Mouse (Mus musculus): ENCODE measurements around the gene Atg16l1. TPM values are rescaled to one million over a fixed set of nuclear protein-coding genes. Genes with fewer than 3 reads are reported as not detected.

Atg16l1 gene
- polyA plus RNA-seq, 1 experiment from 2014 or later: 21.8 TPM

- H3K36me3 ChIP-seq: no peaks in the 10 kb centered on the region
- H3K9me3 ChIP-seq: no peaks in the 10 kb centered on the region
- no peak overlapping the region for H3K27ac ChIP-seq (replicated peaks)
- no peaks in the 10 kb centered on the region for H3K4me1 ChIP-seq
- H3K9ac ChIP-seq: no peak overlapping the region
- H3K4me3 ChIP-seq: no peak overlapping the region
- ATAC-seq (ENCODE audit: extremely low read depth, insufficient number of reproducible peaks, low FRiP score, low TSS enrichment): no peak
- 81% methylated on average over 7 of the region's 7 CpGs for WGBS
- H3K27me3 ChIP-seq (replicated peaks): 0 out of 2 replicates have a peak, but pooled peaks cover 4% of the 10 kb centered on the region
- no peak overlapping the region for H3K4me2 ChIP-seq
These were observed 25.4 kb upstream of the Atg16l1 start for GRCm38 (mm10) chr1:87730271-87730670.

GRCm38 (mm10) chr1:87733212-87733611, 22.5 kb upstream of the Atg16l1 start:
- no peak overlapping the region for H3K4me3 ChIP-seq
- WGBS: 73% methylated on average over 5 of the region's 5 CpGs
- no peak overlapping the region for H3K27ac ChIP-seq (replicated peaks)
- H3K36me3 ChIP-seq: no peaks in the 10 kb centered on the region
- no peaks in the 10 kb centered on the region for H3K4me1 ChIP-seq
- H3K27me3 ChIP-seq (replicated peaks): peaks cover 4% of the 10 kb centered on the region; the same call in 1 of the 2 replicates
- H3K4me2 ChIP-seq: no peak overlapping the region
- ATAC-seq (ENCODE audit: extremely low read depth, insufficient number of reproducible peaks, low FRiP score, low TSS enrichment): no peak
- H3K9ac ChIP-seq: no peak overlapping the region
- H3K9me3 ChIP-seq: no peaks in the 10 kb centered on the region

DNA sequence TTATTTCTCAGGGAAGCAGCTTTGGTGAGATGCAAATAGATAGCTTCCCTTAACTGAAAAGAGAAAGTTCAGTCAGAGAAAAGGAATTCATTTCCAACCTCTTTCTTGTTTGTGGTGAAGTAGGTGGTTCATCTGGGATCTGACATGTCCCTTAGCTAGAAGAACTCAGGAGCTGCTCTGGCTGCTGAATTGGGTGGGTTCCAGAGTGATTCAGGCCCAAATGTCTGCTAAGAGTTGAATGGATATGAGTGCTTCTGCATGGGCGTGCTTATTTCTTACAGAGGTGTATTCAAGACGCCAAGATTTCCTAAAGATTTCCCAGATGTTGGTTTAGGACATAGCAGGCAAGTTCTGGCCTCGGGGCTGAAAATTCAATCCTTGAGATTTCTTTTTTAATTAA, 21.5 kb upstream of the Atg16l1 start:
- Histone ChIP-seq H3K27me3 (replicated peaks) (peaks cover 4% of the 10 kb centered on the region; the same call in 1 of the 2 replicates), H3K9ac (no peak overlapping the region), H3K27ac (replicated peaks) (no peak overlapping the region), H3K4me1 (no peaks in the 10 kb centered on the region), H3K4me3 (no peak overlapping the region), H3K9me3 (no peaks in the 10 kb centered on the region), H3K4me2 (no peak overlapping the region), H3K36me3 (no peaks in the 10 kb centered on the region)
- no peak for ATAC-seq (ENCODE audit: extremely low read depth, insufficient number of reproducible peaks, low FRiP score, low TSS enrichment)
- WGBS: 68% methylated on average over 3 of the region's 3 CpGs

- H3K4me2 ChIP-seq: no peak overlapping the region
- WGBS: 42% methylated on average over 6 of the region's 6 CpGs
- H3K36me3 ChIP-seq: no peaks in the 10 kb centered on the region
- no peak overlapping the region for H3K9ac ChIP-seq
- H3K27ac ChIP-seq (replicated peaks): no peak overlapping the region
- no peak for ATAC-seq (ENCODE audit: extremely low read depth, insufficient number of reproducible peaks, low FRiP score, low TSS enrichment)
- H3K27me3 ChIP-seq (replicated peaks): no peaks in the 10 kb centered on the region; the same call in 1 of the 2 replicates
- no peaks in the 10 kb centered on the region for H3K9me3 ChIP-seq
- H3K4me1 ChIP-seq: peaks cover 6% of the 10 kb centered on the region; the same call in 1 of the 2 replicates
- no peak overlapping the region for H3K4me3 ChIP-seq
These were observed 14.9 kb upstream of the Atg16l1 start for GRCm38 (mm10) chr1:87740584-87741290.

GRCm38 (mm10) chr1:87749360-87749973, 6.2 kb upstream of the Atg16l1 start:
- no peak overlapping the region for H3K4me3 ChIP-seq
- no peak overlapping the region for H3K27ac ChIP-seq (replicated peaks)
- H3K4me1 ChIP-seq: no peaks in the 10 kb centered on the region
- H3K9me3 ChIP-seq: no peaks in the 10 kb centered on the region
- H3K9ac ChIP-seq: no peak overlapping the region
- ATAC-seq (ENCODE audit: extremely low read depth, insufficient number of reproducible peaks, low FRiP score, low TSS enrichment): no peak
- H3K27me3 ChIP-seq (replicated peaks): peaks cover 31% of the 10 kb centered on the region
- no peak overlapping the region for H3K4me2 ChIP-seq
- no peaks in the 10 kb centered on the region for H3K36me3 ChIP-seq

DNA sequence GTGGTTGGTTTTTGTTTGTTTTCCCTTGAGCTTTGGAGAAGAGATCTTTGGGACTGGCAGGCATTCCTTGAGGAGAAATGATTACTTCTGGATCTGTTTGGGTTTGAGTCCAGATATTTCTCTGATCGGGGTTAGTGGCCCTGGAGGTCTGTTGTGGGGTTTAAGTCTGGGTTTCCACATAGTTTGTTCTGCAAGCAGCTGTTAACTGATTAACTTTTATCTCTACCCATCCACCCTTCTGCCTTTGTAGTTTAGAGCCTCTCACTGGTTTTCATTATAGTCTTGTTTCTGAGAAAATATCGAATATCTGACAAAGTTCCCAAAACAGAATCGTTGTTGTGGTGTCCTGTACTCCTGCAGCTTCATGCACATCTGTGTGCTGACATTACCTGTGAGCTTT, 8.2 kb downstream of the Atg16l1 start:
- Histone ChIP-seq H3K4me1 (no peaks in the 10 kb centered on the region), H3K9ac (no peak overlapping the region), H3K4me3 (no peak overlapping the region), H3K36me3 (peaks cover 97% of the 10 kb centered on the region), H3K4me2 (no peak overlapping the region), H3K27me3 (replicated peaks) (no peaks in the 10 kb centered on the region), H3K27ac (replicated peaks) (no peak overlapping the region), H3K9me3 (no peaks in the 10 kb centered on the region)
- ATAC-seq (ENCODE audit: extremely low read depth, insufficient number of reproducible peaks, low FRiP score, low TSS enrichment): no peak
- 88% methylated on average over 3 of the region's 3 CpGs for WGBS

DNA sequence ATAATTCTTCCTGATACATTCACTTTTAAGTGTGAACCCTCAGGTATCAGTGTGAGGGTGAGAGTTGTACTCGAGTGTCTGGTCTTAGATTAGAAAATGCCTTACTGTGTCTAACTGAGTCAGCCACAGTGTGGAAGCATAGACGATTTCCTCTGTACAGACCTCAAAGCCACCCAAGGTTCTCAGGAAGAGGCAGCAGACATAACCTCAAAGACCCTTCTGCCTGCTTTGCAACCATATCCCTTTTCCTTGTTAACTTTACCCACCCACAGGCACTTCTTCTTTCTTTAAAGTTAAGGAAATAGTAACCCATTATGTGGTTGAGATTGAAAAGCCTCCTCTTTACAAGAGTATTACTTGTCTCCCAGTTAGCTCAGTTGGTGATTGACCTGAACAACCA, 10.1 kb downstream of the Atg16l1 start:
- no peak overlapping the region for H3K27ac ChIP-seq (replicated peaks)
- no peak overlapping the region for H3K4me3 ChIP-seq
- no peak overlapping the region for H3K9ac ChIP-seq
- H3K4me1 ChIP-seq: no peaks in the 10 kb centered on the region
- WGBS: 76% methylated on average over 2 of the region's 2 CpGs
- H3K36me3 ChIP-seq: peaks cover 99% of the 10 kb centered on the region
- H3K4me2 ChIP-seq: no peak overlapping the region
- no peak for ATAC-seq (ENCODE audit: extremely low read depth, insufficient number of reproducible peaks, low FRiP score, low TSS enrichment)
- no peaks in the 10 kb centered on the region for H3K9me3 ChIP-seq
- H3K27me3 ChIP-seq (replicated peaks): no peaks in the 10 kb centered on the region

DNA sequence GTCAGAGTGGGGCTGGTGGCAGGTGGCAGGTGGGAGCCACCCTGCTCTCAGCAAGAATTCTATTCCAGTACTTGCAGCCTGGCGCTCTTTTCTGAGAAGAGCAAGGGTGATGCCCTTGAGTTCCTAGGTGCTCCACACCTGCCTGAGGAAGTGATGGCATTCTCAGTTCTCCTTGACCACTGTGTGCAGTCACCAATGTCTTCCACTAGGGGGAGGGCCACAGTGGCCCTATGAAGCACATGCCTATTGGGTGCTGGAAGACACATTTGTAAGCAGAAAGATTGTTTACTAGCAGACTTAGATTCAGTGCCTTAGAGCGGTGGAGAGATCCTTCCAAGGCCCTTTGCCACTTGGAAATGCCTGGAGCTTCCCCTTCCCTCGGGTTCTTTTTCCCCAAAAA, 10.6 kb downstream of the Atg16l1 start:
- Histone ChIP-seq H3K4me1 (no peaks in the 10 kb centered on the region), H3K4me3 (no peak overlapping the region), H3K9ac (no peak overlapping the region), H3K27me3 (replicated peaks) (no peaks in the 10 kb centered on the region), H3K4me2 (no peak overlapping the region), H3K9me3 (no peaks in the 10 kb centered on the region), H3K27ac (replicated peaks) (no peak overlapping the region), H3K36me3 (peaks cover 99% of the 10 kb centered on the region)
- WGBS: 79% methylated on average over 3 of the region's 3 CpGs
- ATAC-seq (ENCODE audit: extremely low read depth, insufficient number of reproducible peaks, low FRiP score, low TSS enrichment): no peak

GRCm38 (mm10) chr1:87769263-87769662, 13.6 kb downstream of the Atg16l1 start:
- Histone ChIP-seq H3K4me2 (no peak overlapping the region), H3K9ac (no peak overlapping the region), H3K4me1 (no peaks in the 10 kb centered on the region), H3K27me3 (replicated peaks) (no peaks in the 10 kb centered on the region), H3K4me3 (no peak overlapping the region), H3K36me3 (peaks cover 98% of the 10 kb centered on the region), H3K9me3 (no peaks in the 10 kb centered on the region), H3K27ac (replicated peaks) (no peak overlapping the region)
- 94% methylated on average over 2 of the region's 2 CpGs for WGBS
- no peak for ATAC-seq (ENCODE audit: extremely low read depth, insufficient number of reproducible peaks, low FRiP score, low TSS enrichment)

- Histone ChIP-seq H3K9ac (no peak overlapping the region), H3K27ac (replicated peaks) (no peak overlapping the region), H3K4me2 (no peak overlapping the region), H3K9me3 (no peaks in the 10 kb centered on the region), H3K27me3 (replicated peaks) (no peaks in the 10 kb centered on the region), H3K36me3 (peaks cover 98% of the 10 kb centered on the region), H3K4me1 (no peaks in the 10 kb centered on the region), H3K4me3 (no peak overlapping the region)
- no peak for ATAC-seq (ENCODE audit: extremely low read depth, insufficient number of reproducible peaks, low FRiP score, low TSS enrichment)
- WGBS: 72% methylated on average over 3 of the region's 3 CpGs
These were observed 14.8 kb downstream of the Atg16l1 start for GRCm38 (mm10) chr1:87770486-87770885.

DNA sequence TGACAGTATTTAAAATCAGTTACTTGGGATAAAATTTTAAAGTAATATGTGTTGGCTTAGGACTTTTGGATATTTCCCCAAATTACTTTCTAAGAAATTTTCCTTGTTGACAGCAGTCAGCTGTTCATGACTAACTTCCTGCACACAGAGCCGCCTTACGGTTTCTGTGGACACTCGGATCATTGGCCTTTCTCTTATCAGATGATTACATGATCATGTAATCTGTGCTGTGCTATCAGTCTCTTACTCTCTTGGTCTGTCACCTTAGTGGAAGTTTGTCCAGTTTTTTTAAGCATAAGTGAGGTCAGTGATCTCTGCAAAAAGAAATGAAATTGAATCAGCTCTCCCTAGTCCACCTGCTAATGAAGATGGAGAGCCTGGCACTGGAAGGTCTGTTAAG, 16.1 kb downstream of the Atg16l1 start:
- H3K27ac ChIP-seq (replicated peaks): no peak overlapping the region
- WGBS: 83% methylated on average over 3 of the region's 3 CpGs
- no peaks in the 10 kb centered on the region for H3K9me3 ChIP-seq
- H3K9ac ChIP-seq: no peak overlapping the region
- H3K4me1 ChIP-seq: no peaks in the 10 kb centered on the region
- no peaks in the 10 kb centered on the region for H3K27me3 ChIP-seq (replicated peaks)
- no peak overlapping the region for H3K4me3 ChIP-seq
- ATAC-seq (ENCODE audit: extremely low read depth, insufficient number of reproducible peaks, low FRiP score, low TSS enrichment): no peak
- H3K4me2 ChIP-seq: no peak overlapping the region
- peaks cover 98% of the 10 kb centered on the region for H3K36me3 ChIP-seq

DNA sequence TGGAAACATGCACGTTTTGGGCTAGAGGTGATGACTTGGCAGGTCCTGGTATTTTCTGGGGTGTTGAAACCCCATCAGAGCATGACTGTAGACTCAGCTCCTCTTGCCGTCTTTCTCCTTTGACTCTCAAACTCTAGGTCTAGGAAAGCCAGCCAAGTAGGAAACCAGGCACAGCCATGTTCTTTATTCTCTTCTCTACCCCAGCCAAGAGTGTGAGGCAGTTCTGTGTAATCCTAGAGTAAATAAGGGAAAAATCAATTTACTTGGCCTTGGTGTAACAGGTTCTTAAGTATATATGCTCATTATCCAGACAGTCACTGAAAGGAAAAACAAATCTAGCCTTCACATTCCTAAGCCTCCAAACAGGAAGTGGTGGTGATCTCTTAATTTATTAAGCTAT, 17.7 kb downstream of the Atg16l1 start:
- no peak for ATAC-seq (ENCODE audit: extremely low read depth, insufficient number of reproducible peaks, low FRiP score, low TSS enrichment)
- Histone ChIP-seq H3K36me3 (peaks cover 98% of the 10 kb centered on the region), H3K9me3 (no peaks in the 10 kb centered on the region), H3K4me2 (no peak overlapping the region), H3K9ac (no peak overlapping the region), H3K27ac (replicated peaks) (no peak overlapping the region), H3K4me3 (no peak overlapping the region), H3K27me3 (replicated peaks) (no peaks in the 10 kb centered on the region), H3K4me1 (no peaks in the 10 kb centered on the region)
- 76% methylated on average over 2 of the region's 2 CpGs for WGBS

All from heart, embryonic 13.5 days (tissue).